Mouse (Mus musculus): Measurements from ENCODE around the gene Ift52. TPM values are rescaled to one million over a fixed set of nuclear protein-coding genes. Genes with fewer than 3 reads are reported as not detected.

Gene Ift52
- 4.5 and 10.0 TPM in 2 replicates for polyA plus RNA-seq (2012; rRNA removed)

- H3K4me1 ChIP-seq (ENCODE audit: control insufficient read depth, insufficient read depth, insufficient read length, low read length) = peaks cover 1% of the 10 kb centered on the region; the same call in 1 of the 2 replicates
Observed at GRCm38 (mm10) chr2:163016916-163017743, at the start of gene Ift52. Ift52 (plus strand) TSS chr2:163017354.

DNA sequence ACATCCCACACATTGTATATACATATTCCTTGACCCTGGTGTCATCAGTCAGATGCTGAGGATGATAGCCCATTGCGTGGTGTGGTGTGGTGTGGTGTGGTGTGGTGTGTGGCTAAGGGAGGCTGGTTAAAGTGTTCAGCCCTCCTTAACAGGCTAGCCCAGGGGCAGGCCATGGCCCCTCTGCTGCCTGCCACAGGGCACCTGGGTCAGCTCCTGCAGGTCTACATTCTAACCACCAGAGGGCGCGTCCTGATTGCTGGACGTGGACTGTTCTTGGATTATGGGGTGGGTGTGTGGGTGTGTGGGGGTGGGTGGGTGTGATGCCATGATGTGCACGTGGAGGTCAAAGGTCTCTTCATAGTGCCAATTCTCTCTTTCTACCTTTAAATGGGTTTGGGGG lies 48.8 kb upstream of the Ift52 start:
- TF ChIP-seq CTCF (IDR thresholded peaks at IDR 0.05; ENCODE audit: extremely low read depth, insufficient read length, insufficient replicate concordance, low read depth, low read length) (peak; percentile 84; the same call in 1 of the 2 replicates), POLR2A (IDR thresholded peaks at IDR 0.05; ENCODE audit: low read depth, low read length) (no peak)
- Histone ChIP-seq H3K36me3 (ENCODE audit: control insufficient read depth, insufficient read depth, low read length) (no peaks in the 10 kb centered on the region), H3K4me3 (ENCODE audit: low read depth, low read length) (no peak overlapping the region), H3K4me1 (ENCODE audit: control insufficient read depth, insufficient read depth, insufficient read length, low read length) (no peaks in the 10 kb centered on the region; the same call in 1 of the 2 replicates), H3K27ac (ENCODE audit: insufficient read depth, low read depth, low read length) (no peak overlapping the region), H3K27me3 (ENCODE audit: control insufficient read depth, insufficient read depth, low read length) (no peaks in the 10 kb centered on the region)
- WGBS = 13% methylated on average over 5 of the region's 5 CpGs

More at GRCm38 (mm10) chr2:163016916-163017743, at the start of gene Ift52:
- H3K27me3 ChIP-seq (ENCODE audit: control insufficient read depth, insufficient read depth, low read length) = no peaks in the 10 kb centered on the region
- peak within 1 kb of the TSS; percentile 44 for H3K27ac ChIP-seq (ENCODE audit: insufficient read depth, low read depth, low read length)
- H3K4me3 ChIP-seq (ENCODE audit: low read depth, low read length) = peak within 1 kb of the TSS; percentile 95
- TF ChIP-seq POLR2A (IDR thresholded peaks at IDR 0.05; ENCODE audit: low read depth, low read length) = peak; percentile 68; the same call in 1 of the 2 replicates
- no peak for TF ChIP-seq CTCF (IDR thresholded peaks at IDR 0.05; ENCODE audit: extremely low read depth, insufficient read length, insufficient replicate concordance, low read depth, low read length)
- under 1% methylated on average over 57 of the region's 57 CpGs for WGBS
- H3K36me3 ChIP-seq (ENCODE audit: control insufficient read depth, insufficient read depth, low read length) = no peaks in the 10 kb centered on the region

GRCm38 (mm10) chr2:162969101-162969500 lies 48.1 kb upstream of the Ift52 start:
- TF ChIP-seq CTCF (IDR thresholded peaks at IDR 0.05; ENCODE audit: extremely low read depth, insufficient read length, insufficient replicate concordance, low read depth, low read length) (no peak), POLR2A (IDR thresholded peaks at IDR 0.05; ENCODE audit: low read depth, low read length) (no peak)
- 84% methylated on average over 3 of the region's 3 CpGs for WGBS
- H3K36me3 ChIP-seq (ENCODE audit: control insufficient read depth, insufficient read depth, low read length) = no peaks in the 10 kb centered on the region

GRCm38 (mm10) chr2:162970896-162971295 lies 46.3 kb upstream of the Ift52 start:
- 78% methylated on average over 6 of the region's 6 CpGs for WGBS

More at GRCm38 (mm10) chr2:162969101-162969500, 48.1 kb upstream of the Ift52 start:
- H3K4me1 ChIP-seq (ENCODE audit: control insufficient read depth, insufficient read depth, insufficient read length, low read length) = no peaks in the 10 kb centered on the region; the same call in 1 of the 2 replicates
- H3K27ac ChIP-seq (ENCODE audit: insufficient read depth, low read depth, low read length) = no peak overlapping the region
- no peaks in the 10 kb centered on the region for H3K27me3 ChIP-seq (ENCODE audit: control insufficient read depth, insufficient read depth, low read length)
- no peak overlapping the region for H3K4me3 ChIP-seq (ENCODE audit: low read depth, low read length)

GRCm38 (mm10) chr2:162972752-162973151 lies 44.4 kb upstream of the Ift52 start:
- Histone ChIP-seq H3K27ac (ENCODE audit: insufficient read depth, low read depth, low read length) (no peak overlapping the region), H3K27me3 (ENCODE audit: control insufficient read depth, insufficient read depth, low read length) (no peaks in the 10 kb centered on the region), H3K4me1 (ENCODE audit: control insufficient read depth, insufficient read depth, insufficient read length, low read length) (no peaks in the 10 kb centered on the region; the same call in 1 of the 2 replicates), H3K4me3 (ENCODE audit: low read depth, low read length) (no peak overlapping the region), H3K36me3 (ENCODE audit: control insufficient read depth, insufficient read depth, low read length) (no peaks in the 10 kb centered on the region)
- no peak for TF ChIP-seq CTCF (IDR thresholded peaks at IDR 0.05; ENCODE audit: extremely low read depth, insufficient read length, insufficient replicate concordance, low read depth, low read length)
- 18% methylated on average over 7 of the region's 7 CpGs for WGBS

More at GRCm38 (mm10) chr2:162970896-162971295, 46.3 kb upstream of the Ift52 start:
- Histone ChIP-seq H3K27me3 (ENCODE audit: control insufficient read depth, insufficient read depth, low read length) (no peaks in the 10 kb centered on the region), H3K36me3 (ENCODE audit: control insufficient read depth, insufficient read depth, low read length) (no peaks in the 10 kb centered on the region), H3K4me3 (ENCODE audit: low read depth, low read length) (no peak overlapping the region), H3K27ac (ENCODE audit: insufficient read depth, low read depth, low read length) (no peak overlapping the region), H3K4me1 (ENCODE audit: control insufficient read depth, insufficient read depth, insufficient read length, low read length) (no peaks in the 10 kb centered on the region; the same call in 1 of the 2 replicates)
- TF ChIP-seq POLR2A (IDR thresholded peaks at IDR 0.05; ENCODE audit: low read depth, low read length) (no peak), CTCF (IDR thresholded peaks at IDR 0.05; ENCODE audit: extremely low read depth, insufficient read length, insufficient replicate concordance, low read depth, low read length) (no peak)

DNA sequence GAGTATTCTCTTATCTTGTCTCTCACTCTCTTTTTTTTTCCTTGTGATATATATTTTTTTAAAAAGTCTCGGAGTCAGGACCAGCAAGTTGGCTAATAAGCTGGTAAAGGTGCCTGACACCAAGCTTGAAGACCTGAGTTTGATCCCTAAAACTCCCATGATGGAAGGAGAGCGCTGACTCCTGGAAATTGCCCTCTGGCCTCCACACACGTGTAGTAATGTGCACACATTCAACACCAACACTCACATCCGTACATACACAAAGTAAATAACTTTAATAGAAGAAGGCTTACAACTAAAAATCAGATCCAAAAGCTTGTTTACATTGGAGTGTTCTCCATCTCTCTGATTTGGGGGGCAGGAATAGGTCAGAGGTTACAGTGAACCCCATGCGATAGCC lies 43.9 kb upstream of the Ift52 start:
- H3K27me3 ChIP-seq (ENCODE audit: control insufficient read depth, insufficient read depth, low read length) = no peaks in the 10 kb centered on the region
- no peaks in the 10 kb centered on the region for H3K36me3 ChIP-seq (ENCODE audit: control insufficient read depth, insufficient read depth, low read length)
- no peak for TF ChIP-seq POLR2A (IDR thresholded peaks at IDR 0.05; ENCODE audit: low read depth, low read length)
- no peak for TF ChIP-seq CTCF (IDR thresholded peaks at IDR 0.05; ENCODE audit: extremely low read depth, insufficient read length, insufficient replicate concordance, low read depth, low read length)
- H3K4me1 ChIP-seq (ENCODE audit: control insufficient read depth, insufficient read depth, insufficient read length, low read length) = no peaks in the 10 kb centered on the region; the same call in 1 of the 2 replicates
- 61% methylated on average over 5 of the region's 5 CpGs for WGBS
- H3K27ac ChIP-seq (ENCODE audit: insufficient read depth, low read depth, low read length) = no peak overlapping the region
- no peak overlapping the region for H3K4me3 ChIP-seq (ENCODE audit: low read depth, low read length)

DNA sequence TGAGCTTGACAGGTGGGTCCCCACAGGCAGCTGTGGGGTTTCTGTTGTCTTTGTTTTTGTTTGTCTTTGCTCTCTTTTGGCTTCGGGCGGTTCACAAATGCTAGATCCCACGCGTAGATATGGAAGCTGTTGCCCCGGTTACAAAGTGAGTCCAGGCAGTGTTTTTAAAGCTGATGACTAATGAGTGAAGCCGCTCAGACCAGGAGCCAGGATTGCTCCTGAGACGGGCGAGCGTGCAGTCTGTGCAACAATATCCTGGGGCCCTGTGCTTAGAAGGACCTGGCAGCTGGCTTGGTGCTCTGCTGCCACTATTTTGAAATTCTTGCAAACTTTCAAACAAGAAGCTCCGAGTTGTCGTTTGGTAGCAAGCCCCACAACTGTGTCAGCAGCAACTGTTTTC lies 43.5 kb upstream of the Ift52 start:
- H3K27me3 ChIP-seq (ENCODE audit: control insufficient read depth, insufficient read depth, low read length) = no peaks in the 10 kb centered on the region
- H3K4me1 ChIP-seq (ENCODE audit: control insufficient read depth, insufficient read depth, insufficient read length, low read length) = no peaks in the 10 kb centered on the region; the same call in 1 of the 2 replicates
- no peak overlapping the region for H3K27ac ChIP-seq (ENCODE audit: insufficient read depth, low read depth, low read length)
- no peaks in the 10 kb centered on the region for H3K36me3 ChIP-seq (ENCODE audit: control insufficient read depth, insufficient read depth, low read length)
- TF ChIP-seq CTCF (IDR thresholded peaks at IDR 0.05; ENCODE audit: extremely low read depth, insufficient read length, insufficient replicate concordance, low read depth, low read length) (no peak), POLR2A (IDR thresholded peaks at IDR 0.05; ENCODE audit: low read depth, low read length) (no peak)
- WGBS = 40% methylated on average over 11 of the region's 11 CpGs
- no peak overlapping the region for H3K4me3 ChIP-seq (ENCODE audit: low read depth, low read length)
